Mouse (Mus musculus): ENCODE results near the gene Slc44a1.

The Slc44a1 gene

DNA sequence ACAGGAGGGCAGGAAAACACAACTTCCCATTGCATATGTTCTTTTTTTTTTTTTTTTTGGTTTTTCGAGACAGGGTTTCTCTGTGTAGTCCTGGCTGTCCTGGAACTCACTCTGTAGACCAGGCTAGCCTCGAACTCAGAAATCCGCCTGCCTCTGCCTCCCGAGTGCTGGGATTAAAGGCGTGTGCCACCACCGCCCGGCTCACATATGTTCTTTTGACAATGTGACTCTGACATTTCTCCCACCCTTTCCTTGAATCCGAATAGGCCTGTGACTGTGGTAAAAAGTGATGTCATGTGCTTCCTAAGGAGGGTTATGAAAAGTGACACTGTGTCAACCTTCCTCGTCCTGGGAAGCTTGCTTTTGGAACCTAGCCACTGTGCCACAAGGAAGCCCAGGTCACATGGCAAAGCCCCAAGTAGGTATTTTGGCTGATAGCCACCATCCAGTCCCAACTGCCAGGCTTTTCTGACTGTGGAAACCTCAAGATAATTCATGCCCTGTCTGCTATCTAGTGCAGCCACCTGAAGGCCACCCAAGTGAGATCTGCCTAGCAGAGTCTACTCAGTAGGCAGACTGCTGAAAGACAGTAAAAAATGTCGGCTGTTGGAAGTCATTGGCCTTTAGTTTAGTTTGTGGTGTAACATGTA lies 8.5 kb upstream of the Slc44a1 start:
- DNase-seq = no peak

DNA sequence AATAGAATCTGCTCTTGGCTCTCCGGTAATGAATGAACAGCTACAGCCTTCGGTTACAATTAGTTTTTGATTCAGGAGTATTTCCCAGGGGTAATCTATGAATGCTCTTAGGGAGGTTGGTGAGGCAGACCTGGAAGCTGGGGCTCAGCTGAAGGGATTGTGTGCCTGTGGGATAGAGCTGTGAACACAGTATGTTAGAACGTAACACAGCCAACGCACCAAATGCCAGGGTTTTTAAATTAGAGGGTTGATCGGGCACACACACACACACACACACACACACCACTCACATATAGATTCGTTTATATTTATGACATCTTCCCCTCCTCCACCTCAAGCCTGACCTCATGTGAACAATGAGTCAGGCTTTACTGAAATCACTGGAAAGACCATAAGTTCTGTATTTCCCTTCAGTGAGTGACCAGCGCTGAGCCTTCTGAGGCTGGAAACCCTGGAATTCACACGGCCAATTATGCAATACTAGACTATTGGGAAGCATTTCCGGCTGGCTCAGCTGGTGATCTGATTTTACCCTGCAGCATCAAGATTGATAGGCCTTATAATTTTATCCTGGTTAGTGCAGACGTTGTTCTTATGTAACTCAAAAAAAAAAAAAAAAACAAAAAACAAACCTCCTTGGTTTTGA lies 3.0 kb upstream of the Slc44a1 start:
- no peak for DNase-seq

DNA sequence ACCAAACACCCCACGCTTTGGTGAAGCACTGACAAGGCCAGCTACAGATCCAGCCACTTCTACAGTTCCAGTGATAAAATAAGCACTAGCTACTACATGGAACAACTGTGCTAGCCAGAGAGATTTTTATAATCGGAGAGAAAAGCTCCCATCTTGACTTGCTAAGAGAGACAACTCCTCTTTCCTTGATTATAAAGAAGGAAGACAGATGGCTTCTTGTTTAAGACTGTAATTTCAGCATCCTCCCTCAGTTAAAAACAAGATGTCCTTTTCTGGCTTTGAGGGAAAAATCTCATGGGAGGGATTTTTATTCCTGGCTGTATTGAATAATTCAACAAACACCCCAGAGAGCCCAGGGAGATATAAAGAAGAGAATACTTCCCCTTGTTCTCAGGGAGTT lies 1.8 kb upstream of the Slc44a1 start:
- no peak for DNase-seq

DNA sequence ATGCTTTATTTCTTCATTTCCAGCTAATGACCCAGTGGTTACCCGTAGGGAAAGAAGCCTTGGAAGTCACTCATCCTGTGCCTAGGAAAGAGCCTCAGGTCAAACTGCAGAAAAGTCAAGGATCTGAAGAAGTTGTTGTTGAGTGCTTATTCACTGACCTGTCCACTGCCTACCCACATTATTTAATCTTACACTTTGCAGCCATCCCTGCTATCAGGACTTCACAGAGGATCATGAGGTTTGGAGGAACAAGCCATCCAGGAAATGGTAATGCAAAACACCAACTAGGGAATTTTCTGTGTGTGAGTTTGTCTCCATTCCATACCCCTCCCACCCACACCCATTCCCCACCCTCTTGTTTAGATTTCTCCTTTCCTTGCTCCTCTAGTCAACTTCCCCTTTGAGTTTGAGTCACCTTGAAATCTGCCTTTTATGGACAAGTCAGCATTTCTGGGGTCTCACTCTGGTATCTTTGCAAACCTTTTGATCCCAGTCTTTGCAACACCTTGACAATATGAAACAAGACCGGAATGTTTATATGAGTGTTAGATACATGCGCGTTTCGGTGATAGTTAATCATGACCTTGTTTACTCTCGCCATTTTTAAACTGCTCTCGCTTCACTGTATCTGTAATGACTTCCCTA lies 1.3 kb upstream of the Slc44a1 start:
- no peak for DNase-seq

DNA sequence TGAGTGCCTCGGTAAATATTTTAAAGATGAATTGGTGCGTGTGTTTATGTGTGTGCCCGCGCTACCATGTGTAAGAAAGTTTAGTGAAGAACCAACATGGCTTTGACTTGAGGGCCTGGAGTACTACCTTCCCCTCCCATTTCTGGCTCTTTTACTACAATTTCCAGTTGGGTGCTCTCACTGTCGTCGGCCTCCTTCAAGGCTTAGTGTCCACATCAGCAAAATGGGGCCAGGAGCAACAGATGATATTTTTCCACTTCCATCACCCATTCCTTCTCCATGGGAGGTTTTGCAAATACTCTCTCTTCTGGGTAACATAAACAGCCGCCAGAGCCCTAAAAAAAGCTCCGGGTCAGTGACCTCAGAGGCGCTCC lies 590 bp upstream of the Slc44a1 start:
- DNase-seq = no peak

DNA sequence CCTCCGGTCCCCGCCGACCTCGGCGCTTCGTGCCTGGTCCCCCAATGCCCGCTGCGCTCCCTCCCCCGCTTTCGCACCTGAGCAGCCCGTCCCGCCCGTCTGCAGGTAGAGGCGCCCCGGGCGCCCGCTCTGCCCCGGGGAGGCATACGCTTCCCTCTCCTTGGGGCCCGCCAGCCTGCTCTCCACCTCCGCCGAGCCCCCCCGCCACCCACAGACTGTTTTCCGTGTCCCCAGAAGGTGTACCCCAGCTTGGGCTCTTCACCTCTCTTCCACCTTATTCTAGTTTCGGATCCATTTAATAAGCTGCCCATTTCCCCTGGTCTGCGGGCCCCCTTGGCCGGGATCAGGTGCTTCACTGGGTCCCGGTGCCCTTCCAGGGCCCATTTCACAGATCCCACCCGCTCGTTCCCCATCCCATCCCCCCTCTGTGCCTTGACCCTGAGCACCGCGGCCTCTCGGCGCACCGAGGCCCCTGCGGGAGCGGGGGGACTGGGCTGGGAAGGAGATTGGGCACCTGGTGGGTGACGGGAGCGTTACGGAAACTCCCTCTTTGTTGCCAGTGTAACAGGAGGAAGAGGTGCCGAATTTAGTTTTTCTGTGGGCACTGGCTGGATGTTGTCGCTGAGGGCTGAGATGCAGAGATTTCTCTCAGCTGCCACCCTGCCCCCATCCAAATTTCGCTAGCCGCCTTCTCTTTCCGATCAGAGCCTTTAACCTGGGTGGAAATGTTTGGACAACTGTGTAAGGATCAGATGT lies 781 bp downstream of the Slc44a1 start:
- DNase-seq = peak; percentile 43

DNA sequence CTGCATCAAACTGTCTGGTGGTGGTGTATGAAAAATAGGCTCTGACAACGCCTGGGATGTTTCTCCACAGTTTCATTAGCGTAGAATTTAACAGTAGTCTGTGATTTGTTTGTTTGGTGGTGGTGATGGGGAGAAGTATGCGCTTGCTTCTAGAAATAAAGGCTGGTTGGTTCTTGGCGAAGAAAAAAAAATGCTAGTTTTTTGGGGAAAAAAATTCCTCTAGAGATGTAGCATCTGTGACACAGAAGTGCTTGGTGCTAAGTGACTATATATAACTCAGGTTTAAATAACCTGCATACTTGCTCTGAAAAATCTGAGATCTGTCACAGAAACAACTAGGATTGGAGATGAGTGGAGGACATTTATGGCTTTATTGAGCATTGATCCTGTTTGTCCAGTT lies 1.5 kb downstream of the Slc44a1 start:
- no peak for DNase-seq

DNA sequence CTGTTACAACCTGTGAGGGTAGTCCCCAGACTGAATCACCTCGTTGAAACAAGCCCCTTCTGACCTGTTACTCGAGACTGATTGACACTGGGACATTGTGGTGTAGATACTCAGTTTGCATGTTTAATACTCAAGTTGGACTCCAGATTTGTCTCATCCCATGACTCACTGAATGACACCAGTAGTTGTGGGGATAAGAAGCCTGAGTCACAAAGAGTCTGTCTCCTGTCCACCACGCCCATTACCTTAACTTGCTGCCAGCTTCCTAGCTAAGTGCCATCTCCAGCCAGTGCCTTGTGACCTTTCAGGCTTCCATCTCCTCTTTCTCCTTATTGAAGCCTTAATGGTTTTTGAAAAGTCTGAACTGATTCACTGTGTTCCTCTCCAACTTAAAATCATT lies 6.0 kb downstream of the Slc44a1 start:
- DNase-seq = no peak

DNA sequence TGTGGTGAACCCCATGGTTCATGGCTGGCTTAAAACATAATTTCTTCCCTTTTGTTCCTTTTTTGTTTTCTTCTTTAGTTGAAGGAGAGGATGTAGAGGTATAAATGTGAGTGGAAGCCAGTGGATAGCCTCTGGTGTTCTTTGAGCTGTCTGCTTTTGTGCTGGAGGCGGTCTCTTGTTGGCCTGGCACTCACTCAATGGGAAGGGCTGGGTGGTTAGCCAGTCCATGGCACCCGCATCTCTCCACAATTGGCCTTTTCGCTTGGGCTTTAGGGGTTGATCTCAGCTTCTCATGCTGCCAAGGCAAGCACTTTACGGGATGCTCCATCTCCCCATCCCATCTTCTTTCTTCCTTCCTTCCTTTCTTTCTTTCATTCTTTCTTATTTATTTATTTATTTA lies 7.6 kb downstream of the Slc44a1 start:
- DNase-seq = no peak

DNA sequence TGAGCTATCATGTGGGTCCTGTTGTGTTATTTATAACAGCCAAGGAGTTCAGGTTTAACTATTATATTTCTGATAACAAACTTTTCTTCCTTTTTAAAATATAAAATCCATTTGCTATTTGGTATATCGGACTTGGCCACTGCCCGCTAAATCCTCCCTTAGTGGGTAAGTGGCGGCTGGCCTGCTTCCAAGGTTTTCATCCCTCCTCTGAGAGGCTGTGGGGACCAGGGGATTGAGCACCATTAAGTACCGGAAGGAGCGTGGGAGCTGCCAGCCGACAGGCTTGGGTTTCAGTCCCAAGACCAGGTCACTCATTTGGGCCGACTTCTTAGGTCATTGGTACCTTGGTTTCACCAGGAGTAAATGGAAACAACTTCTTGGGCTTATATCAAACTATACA lies 10.5 kb downstream of the Slc44a1 start:
- no peak for DNase-seq

DNA sequence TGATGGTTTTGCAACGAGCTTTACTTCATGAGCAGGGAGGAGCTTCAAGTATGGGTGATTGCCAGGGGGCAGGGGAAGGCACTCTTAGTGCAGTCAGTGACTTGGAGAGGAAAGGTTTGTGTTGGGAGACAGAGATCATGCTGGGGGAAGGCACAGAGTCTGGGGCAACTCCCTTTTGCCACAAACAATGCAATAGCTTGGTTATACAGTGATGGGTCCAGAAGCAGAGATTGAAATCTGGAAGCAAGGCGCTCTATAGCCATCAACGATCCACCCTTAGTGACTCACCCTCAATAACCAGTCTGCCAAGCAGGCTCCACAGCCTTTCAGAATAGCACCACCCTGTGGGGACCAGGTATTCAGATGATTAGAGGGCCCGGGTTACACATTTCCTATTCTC lies 11.7 kb downstream of the Slc44a1 start:
- peak; percentile 24 for DNase-seq

DNA sequence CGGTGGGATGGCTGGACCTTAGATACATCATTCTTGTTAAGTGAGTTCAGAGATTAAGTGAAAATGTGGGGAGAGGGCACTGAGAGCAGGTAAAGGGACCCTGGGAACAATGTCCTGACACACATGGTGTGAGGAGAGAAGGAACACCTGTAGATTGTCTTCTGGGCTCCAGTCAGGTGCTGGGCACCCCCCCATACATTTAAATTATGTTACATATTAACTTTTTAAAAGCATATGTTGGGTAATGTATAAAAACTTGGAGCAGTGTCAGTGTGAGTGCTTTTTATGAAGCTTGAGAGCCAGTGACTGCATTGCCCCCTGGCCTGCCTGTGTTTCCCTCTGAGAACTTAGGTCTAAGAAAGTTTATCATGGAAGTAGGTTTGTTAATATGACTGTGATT lies 12.2 kb downstream of the Slc44a1 start:
- no peak for DNase-seq

DNA sequence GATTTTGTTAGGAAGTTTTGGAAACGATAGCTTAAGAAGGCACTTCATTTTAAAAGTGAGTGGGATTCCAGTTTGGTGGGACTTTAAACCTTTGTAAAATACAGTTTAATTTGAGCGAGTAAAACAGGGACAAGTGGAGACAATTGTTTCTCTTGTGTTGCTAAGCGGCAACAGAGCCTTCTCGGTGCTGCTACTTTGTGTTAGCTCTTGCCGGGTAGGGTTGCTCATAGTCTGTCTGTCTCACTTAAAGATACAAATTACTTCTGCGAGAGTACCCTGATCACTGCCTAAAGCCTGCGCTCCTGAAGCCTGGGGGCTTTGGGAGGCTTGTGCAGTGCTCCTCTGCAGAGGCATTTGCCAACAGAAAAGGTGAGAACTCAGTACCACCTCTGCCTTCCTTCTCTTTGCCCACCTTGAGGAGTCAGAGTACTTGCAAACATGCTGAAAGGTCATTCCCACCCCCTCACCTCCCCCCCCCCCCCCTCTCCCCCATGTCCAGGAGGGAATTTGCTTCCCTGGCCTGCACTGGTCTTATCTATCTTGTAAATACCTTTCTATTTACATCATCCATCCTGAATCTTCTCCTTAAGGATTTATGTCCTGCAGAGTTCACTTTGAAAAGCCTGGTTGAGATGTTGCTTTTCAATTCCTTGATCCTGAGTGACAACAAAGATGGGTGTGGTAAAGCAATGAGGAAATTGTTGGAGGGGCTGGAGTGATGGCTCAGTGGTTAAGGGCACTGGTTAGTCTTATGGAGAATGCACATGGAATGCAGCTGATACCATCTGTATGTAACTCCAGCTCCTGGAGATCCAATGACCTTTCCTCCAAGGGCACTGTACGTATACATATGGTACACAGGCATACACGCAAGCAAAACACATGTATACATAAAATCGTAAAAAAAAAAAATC lies 13.0 kb downstream of the Slc44a1 start:
- no peak for DNase-seq

DNA sequence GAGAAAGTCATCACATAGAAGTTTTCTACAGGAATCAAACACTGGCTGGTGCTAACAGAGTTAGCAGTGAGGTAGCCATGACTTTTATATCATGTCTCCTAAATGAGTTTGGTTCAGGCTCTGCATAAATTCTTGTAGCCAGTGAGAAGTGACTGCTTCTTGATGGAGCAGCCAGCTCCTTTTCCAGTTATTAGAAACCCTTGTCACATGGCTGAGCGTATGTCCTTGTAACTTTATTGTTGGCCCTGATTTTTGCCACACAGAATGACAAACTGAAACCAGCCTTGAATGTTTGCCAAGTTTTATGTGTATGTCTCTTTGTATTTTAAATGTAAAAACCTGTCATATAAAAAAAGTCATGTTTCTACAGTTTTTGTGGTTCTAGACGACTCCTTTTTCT lies 15.7 kb downstream of the Slc44a1 start:
- no peak for DNase-seq

DNA sequence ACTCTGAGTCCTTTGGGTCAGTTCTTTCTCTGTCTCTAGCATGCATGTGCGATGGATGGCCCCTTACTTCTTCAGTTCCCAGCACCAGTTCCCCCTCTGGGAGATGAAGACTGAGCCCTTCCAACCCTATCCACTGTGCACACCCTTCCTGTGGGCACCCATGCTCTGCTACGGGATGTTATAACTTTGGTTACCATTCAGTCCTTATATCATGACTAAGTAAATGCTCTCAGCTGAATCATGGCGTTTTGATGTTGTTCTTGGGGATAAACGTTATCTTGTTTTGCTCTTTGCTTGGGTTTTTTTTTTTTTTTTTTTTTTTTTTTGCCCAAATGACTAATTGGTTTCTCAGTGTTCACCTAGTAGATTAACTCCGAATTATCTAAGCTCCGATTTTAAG lies 16.4 kb downstream of the Slc44a1 start:
- no peak for DNase-seq

DNA sequence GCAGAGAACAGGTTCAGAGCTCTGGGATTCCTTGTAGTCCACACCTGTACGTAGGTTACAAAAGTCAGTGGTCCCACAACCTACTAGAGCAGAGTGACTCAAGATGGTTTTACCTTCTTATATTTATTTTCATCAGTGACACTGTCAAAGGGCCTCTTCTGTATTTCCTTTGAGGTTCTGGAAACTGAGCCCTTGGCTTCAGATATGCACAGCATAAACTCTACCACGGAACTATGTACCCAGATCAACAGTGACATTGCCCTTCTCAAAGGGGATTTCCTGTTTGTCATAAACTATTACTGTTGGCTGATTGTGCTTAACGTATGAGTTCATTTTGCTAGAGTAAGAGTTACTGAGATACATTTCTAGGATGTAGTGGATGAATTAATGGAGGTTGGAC lies 18.3 kb downstream of the Slc44a1 start:
- DNase-seq = no peak

DNA sequence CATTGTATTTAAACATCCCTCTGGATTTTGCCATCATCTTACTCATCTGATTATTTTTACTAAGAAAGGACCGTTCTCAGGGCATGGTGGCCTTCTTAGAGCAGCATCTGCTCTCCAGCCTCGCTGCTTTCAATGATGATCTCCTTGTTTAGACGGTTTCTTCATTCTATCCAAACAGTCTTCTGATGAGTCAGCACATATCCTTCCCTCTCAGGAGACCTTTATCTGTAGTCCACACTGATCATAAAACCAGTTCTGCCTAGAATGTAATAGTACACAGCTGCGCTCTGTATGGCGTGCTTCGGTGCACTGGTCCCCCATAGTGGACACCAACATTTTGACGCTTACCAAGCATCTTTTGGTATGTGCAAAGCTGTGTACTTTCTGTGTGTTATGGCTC lies 19.5 kb downstream of the Slc44a1 start:
- no peak for DNase-seq

DNA sequence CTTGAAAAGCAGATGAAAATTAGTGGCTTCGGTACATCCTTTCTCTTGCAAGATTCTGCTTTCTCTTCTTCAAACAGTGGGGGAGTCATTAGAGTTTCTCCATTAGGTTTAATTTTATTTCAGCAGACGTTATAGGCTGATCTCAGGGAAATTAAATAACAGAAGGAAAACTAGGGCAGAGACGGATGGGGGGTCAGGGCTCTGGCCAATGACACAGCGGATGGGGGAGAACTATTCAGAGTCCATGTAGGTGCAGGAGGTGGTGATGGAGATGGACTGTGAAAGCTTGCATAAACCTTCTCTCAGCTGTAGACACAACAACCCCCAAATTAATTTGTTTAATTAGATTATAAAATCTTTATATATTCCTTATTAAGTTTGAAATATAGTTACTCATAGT lies 20.8 kb downstream of the Slc44a1 start:
- DNase-seq = no peak

DNA sequence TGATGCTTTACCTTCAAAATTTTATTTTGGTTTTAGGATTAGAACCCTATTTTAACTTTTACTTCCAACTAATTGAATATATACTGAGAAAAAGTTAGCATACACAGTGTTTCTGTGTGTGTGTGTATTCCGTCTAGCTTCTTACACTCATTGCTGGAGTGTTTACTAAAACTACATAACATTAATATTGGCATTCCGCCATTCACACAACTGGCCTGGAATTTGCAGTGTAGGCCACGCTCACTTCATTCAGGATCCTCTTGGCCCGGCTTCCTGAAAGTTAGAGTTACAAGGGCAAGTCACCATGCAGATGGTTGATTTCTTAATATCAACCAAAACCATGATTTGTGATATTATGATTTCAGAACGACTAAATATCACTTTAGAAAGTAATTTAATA lies 21.9 kb downstream of the Slc44a1 start:
- DNase-seq = no peak

DNA sequence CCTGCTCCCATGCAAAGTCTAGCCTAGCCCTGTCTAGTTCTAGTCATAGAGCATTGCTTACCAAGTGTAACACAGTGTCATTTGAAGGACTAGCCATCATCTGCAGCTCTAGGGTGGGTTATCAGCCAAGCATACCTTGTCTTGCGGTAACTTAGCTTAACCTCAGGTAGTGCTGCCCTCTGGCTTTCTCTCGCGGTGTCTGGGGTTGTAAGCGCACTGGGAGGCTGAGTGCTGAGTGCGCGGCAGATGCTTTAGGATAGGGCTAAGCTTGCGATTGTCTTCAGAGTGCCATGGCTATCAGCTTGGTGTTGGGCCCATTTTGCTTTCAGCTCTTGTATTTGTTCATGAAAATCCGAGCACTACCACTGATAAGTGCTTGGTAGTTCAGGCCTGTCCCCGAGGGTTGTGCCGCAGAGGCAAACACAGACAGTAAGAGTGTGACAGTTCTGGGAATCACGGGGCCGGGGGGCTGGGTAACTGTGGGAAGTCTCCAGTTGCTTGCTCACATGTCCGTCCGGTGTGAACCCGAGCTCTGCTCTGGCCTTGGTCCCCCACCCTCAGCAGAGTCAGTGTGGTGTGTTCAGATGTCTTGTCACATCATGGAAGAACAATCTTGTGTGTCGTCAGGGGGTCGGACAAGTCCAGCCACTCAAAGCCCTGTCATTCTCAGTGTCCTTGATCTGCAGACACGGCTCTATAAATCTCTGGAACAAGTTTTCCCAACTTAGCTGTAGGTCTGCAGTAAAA lies 22.5 kb downstream of the Slc44a1 start:
- no peak for DNase-seq

DNA sequence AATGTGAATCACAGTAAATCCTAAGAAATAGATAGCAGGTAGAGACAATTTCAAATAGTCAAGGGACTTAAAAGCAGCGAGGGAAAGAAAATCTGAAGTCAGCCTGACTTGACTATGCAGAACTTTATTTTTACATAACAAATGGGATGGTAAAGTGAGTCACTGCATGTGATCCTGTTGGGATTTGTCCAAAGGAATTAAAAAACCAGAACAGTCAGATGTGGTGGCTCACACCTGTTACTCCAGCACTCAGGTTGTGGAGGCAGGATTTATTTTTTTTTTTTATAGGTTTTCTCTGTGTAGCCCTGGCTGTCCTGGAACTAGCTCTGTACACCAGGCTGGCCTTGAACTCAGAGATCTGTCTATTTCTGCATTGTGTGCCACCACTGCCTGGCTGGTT lies 25.7 kb downstream of the Slc44a1 start:
- DNase-seq = no peak

DNA sequence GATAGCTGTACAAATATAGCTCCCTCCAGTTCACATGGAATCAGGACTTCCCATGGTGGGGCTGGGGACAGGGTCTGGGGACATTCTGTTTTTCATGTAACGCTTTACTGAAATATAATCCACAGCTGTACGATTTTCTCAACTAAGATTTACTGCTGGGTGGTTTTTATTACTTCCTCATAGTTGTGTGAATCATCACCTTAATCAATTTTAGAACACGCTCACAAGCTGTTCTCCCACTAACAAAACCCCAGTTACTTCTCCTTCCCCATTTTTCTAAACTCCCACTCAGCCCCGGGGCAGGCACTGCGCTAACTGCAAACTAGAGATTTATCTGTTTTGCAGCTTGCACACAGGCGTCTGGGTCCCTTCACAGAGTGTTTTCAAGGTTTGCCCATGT lies 28.8 kb downstream of the Slc44a1 start:
- no peak for DNase-seq

Data from thymus, postnatal 14 days (tissue).